Mouse (Mus musculus) liver, embryonic 15.5 days (tissue): ENCODE results near the gene D630023F18Rik. TPM values are rescaled to one million over a fixed set of nuclear protein-coding genes. Genes with fewer than 3 reads are reported as not detected.

Experiments
- ATAC-seq: fragments of 200-750 bp; cut with Nextera tagmentation; 2 replicates; pipeline ENCODE4 v1.8.0; 2017; ENCODE audit warnings: moderate number of reproducible peaks, mild to moderate bottlenecking, moderate library complexity; ENCODE audit not compliant: insufficient read depth
- H3K27ac ChIP-seq: fragments of 300-500 bp; sonication (generic); replicated peaks from 2 replicates; pipeline ENCODE4 v1.5.1; 2015; ENCODE audit warnings: mild to moderate bottlenecking, inconsistent platforms
- H3K27me3 ChIP-seq: fragments of 300-500 bp; sonication (generic); 2 replicates; pipeline ENCODE4 v1.6.1; 2015; ENCODE audit warnings: mild to moderate bottlenecking, inconsistent platforms
- H3K36me3 ChIP-seq: fragments of 300-500 bp; sonication (generic); replicated peaks from 2 replicates; pipeline ENCODE4 v1.6.1; 2015; ENCODE audit warnings: moderate library complexity, mild to moderate bottlenecking, inconsistent platforms
- H3K4me1 ChIP-seq: fragments of 300-500 bp; sonication (generic); replicated peaks from 2 replicates; pipeline ENCODE4 v1.6.1; 2015; ENCODE audit warnings: inconsistent platforms
- H3K4me2 ChIP-seq: fragments of 300-500 bp; sonication (generic); 2 replicates; pipeline ENCODE4 v1.6.1; 2015; ENCODE audit warnings: moderate library complexity, mild to moderate bottlenecking, inconsistent platforms
- H3K4me3 ChIP-seq: fragments of 300-500 bp; sonication (generic); replicated peaks from 2 replicates; pipeline ENCODE4 v1.5.1; 2015; ENCODE audit warnings: mild to moderate bottlenecking, inconsistent platforms
- H3K9ac ChIP-seq: fragments of 300-500 bp; sonication (generic); 2 replicates; pipeline ENCODE4 v1.6.1; 2015; ENCODE audit warnings: moderate library complexity, mild to moderate bottlenecking, inconsistent platforms
- H3K9me3 ChIP-seq: fragments of 300-500 bp; sonication (generic); replicated peaks from 2 replicates; pipeline ENCODE4 v1.6.1; 2016; ENCODE audit warnings: inconsistent platforms
- WGBS: fragments of 180-500 bp; shearing (Covaris S2); methylation state at CpG from one replicate; pipeline ENCODE4 v1.1.7; 2015; ENCODE audit warnings: mixed read lengths; ENCODE audit not compliant: insufficient replicate concordance; 5-methylcytosine and 5-hydroxymethylcytosine counted together
- polyA plus RNA-seq: library from polyadenylated mRNA; unstranded; fragments of >200 nt; fragmentation: Nextera tagmentation; extraction: Ambion mirVana; gene quantifications from 2 replicates; pipeline ENCODE4 v1.2.1, GENCODE M21; 2015

The D630023F18Rik gene
- 0.31 and 0.41 TPM in 2 replicates for polyA plus RNA-seq

GRCm38 (mm10) chr1:65122574-65123372, at the start of gene D630023F18Rik:
TSS of gene D630023F18Rik (minus strand) at chr1:65123214.
- ATAC-seq = no peak
- Histone ChIP-seq H3K4me2 (no peak within 1 kb of the TSS), H3K4me3 (no peak within 1 kb of the TSS), H3K27me3 (no peaks in the 10 kb centered on the region), H3K4me1 (no peaks in the 10 kb centered on the region), H3K9ac (no peak within 1 kb of the TSS), H3K36me3 (no peaks in the 10 kb centered on the region), H3K27ac (no peak within 1 kb of the TSS), H3K9me3 (no peaks in the 10 kb centered on the region)
- WGBS = 24% methylated on average over 9 of the region's 9 CpGs

GRCm38 (mm10) chr1:65171579-65171978, 48.6 kb upstream of the D630023F18Rik start:
- Histone ChIP-seq H3K27ac (no peak overlapping the region), H3K4me3 (no peak overlapping the region), H3K9ac (no peak overlapping the region), H3K9me3 (no peaks in the 10 kb centered on the region), H3K27me3 (no peaks in the 10 kb centered on the region), H3K36me3 (peaks cover 34% of the 10 kb centered on the region), H3K4me1 (0 out of 2 replicates have a peak, but pooled peaks cover 10% of the 10 kb centered on the region), H3K4me2 (no peak overlapping the region)
- WGBS = 68% methylated on average over 4 of the region's 4 CpGs
- no peak for ATAC-seq

GRCm38 (mm10) chr1:65169947-65170346, 46.9 kb upstream of the D630023F18Rik start:
- no peaks in the 10 kb centered on the region for H3K9me3 ChIP-seq
- no peak overlapping the region for H3K4me2 ChIP-seq
- H3K9ac ChIP-seq = no peak overlapping the region
- 33% methylated on average over 5 of the region's 5 CpGs for WGBS
- H3K4me3 ChIP-seq = no peak overlapping the region
- H3K36me3 ChIP-seq = peaks cover 37% of the 10 kb centered on the region
- no peaks in the 10 kb centered on the region for H3K4me1 ChIP-seq
- no peak overlapping the region for H3K27ac ChIP-seq
- no peaks in the 10 kb centered on the region for H3K27me3 ChIP-seq
- ATAC-seq = no peak

- Histone ChIP-seq H3K9me3 (no peaks in the 10 kb centered on the region), H3K4me2 (no peak overlapping the region), H3K4me1 (no peaks in the 10 kb centered on the region), H3K27ac (no peak overlapping the region), H3K36me3 (peaks cover 37% of the 10 kb centered on the region), H3K4me3 (no peak overlapping the region), H3K27me3 (no peaks in the 10 kb centered on the region), H3K9ac (no peak overlapping the region)
- 48% methylated on average over 7 of the region's 7 CpGs for WGBS
- ATAC-seq = no peak
Measured at GRCm38 (mm10) chr1:65169536-65169935, 46.5 kb upstream of the D630023F18Rik start.

GRCm38 (mm10) chr1:65167496-65167895, 44.5 kb upstream of the D630023F18Rik start:
- Histone ChIP-seq H3K27me3 (no peaks in the 10 kb centered on the region), H3K4me2 (no peak overlapping the region), H3K36me3 (peaks cover 40% of the 10 kb centered on the region), H3K4me3 (no peak overlapping the region), H3K9me3 (no peaks in the 10 kb centered on the region), H3K9ac (no peak overlapping the region), H3K4me1 (no peaks in the 10 kb centered on the region), H3K27ac (no peak overlapping the region)
- ATAC-seq = no peak
- WGBS = 75% methylated on average over 1 of the region's 1 CpGs

- no peak for ATAC-seq
- no peak overlapping the region for H3K27ac ChIP-seq
- H3K9me3 ChIP-seq = no peaks in the 10 kb centered on the region
- H3K4me1 ChIP-seq = no peaks in the 10 kb centered on the region
- no peak overlapping the region for H3K4me2 ChIP-seq
- H3K4me3 ChIP-seq = no peak overlapping the region
- no peaks in the 10 kb centered on the region for H3K27me3 ChIP-seq
- H3K36me3 ChIP-seq = peaks cover 52% of the 10 kb centered on the region
- no peak overlapping the region for H3K9ac ChIP-seq
- WGBS = 76% methylated on average over 1 of the region's 1 CpGs
Measured at GRCm38 (mm10) chr1:65162210-65162609, 39.2 kb upstream of the D630023F18Rik start.

- no peak for ATAC-seq
- no peak overlapping the region for H3K4me2 ChIP-seq
- no peak overlapping the region for H3K9ac ChIP-seq
- H3K36me3 ChIP-seq = peaks cover 23% of the 10 kb centered on the region
- H3K9me3 ChIP-seq = no peaks in the 10 kb centered on the region
- no peak overlapping the region for H3K27ac ChIP-seq
- 69% methylated on average over 5 of the region's 5 CpGs for WGBS
- H3K27me3 ChIP-seq = no peaks in the 10 kb centered on the region
- no peak overlapping the region for H3K4me3 ChIP-seq
- H3K4me1 ChIP-seq = no peaks in the 10 kb centered on the region
Measured at GRCm38 (mm10) chr1:65156111-65156510, 33.1 kb upstream of the D630023F18Rik start.

- no peak overlapping the region for H3K9ac ChIP-seq
- H3K27me3 ChIP-seq = no peaks in the 10 kb centered on the region
- ATAC-seq = no peak
- H3K4me3 ChIP-seq = no peak overlapping the region
- H3K9me3 ChIP-seq = no peaks in the 10 kb centered on the region
- H3K36me3 ChIP-seq = peaks cover 11% of the 10 kb centered on the region
- H3K27ac ChIP-seq = no peak overlapping the region
- H3K4me1 ChIP-seq = no peaks in the 10 kb centered on the region
- H3K4me2 ChIP-seq = no peak overlapping the region
Measured at GRCm38 (mm10) chr1:65154814-65155213, 31.8 kb upstream of the D630023F18Rik start.

- no peaks in the 10 kb centered on the region for H3K27me3 ChIP-seq
- H3K9me3 ChIP-seq = no peaks in the 10 kb centered on the region
- 50% methylated on average over 3 of the region's 3 CpGs for WGBS
- no peak overlapping the region for H3K9ac ChIP-seq
- no peak for ATAC-seq
- H3K4me1 ChIP-seq = no peaks in the 10 kb centered on the region
- H3K36me3 ChIP-seq = no peaks in the 10 kb centered on the region
- no peak overlapping the region for H3K4me2 ChIP-seq
- no peak overlapping the region for H3K27ac ChIP-seq
- no peak overlapping the region for H3K4me3 ChIP-seq
Measured at GRCm38 (mm10) chr1:65147971-65148370, 25.0 kb upstream of the D630023F18Rik start.

GRCm38 (mm10) chr1:65147326-65147725, 24.3 kb upstream of the D630023F18Rik start:
- ATAC-seq = no peak
- Histone ChIP-seq H3K4me2 (no peak overlapping the region), H3K36me3 (no peaks in the 10 kb centered on the region), H3K9ac (no peak overlapping the region), H3K27ac (no peak overlapping the region), H3K4me1 (no peaks in the 10 kb centered on the region), H3K4me3 (no peak overlapping the region), H3K9me3 (no peaks in the 10 kb centered on the region), H3K27me3 (no peaks in the 10 kb centered on the region)
- 78% methylated on average over 5 of the region's 5 CpGs for WGBS

GRCm38 (mm10) chr1:65146601-65147000, 23.6 kb upstream of the D630023F18Rik start:
- 10% methylated on average over 2 of the region's 2 CpGs for WGBS
- no peaks in the 10 kb centered on the region for H3K9me3 ChIP-seq
- no peaks in the 10 kb centered on the region for H3K27me3 ChIP-seq
- no peak overlapping the region for H3K27ac ChIP-seq
- H3K36me3 ChIP-seq = no peaks in the 10 kb centered on the region
- H3K9ac ChIP-seq = no peak overlapping the region
- H3K4me1 ChIP-seq = no peaks in the 10 kb centered on the region
- no peak overlapping the region for H3K4me3 ChIP-seq
- H3K4me2 ChIP-seq = no peak overlapping the region
- no peak for ATAC-seq

GRCm38 (mm10) chr1:65144783-65145182, 21.8 kb upstream of the D630023F18Rik start:
- H3K4me2 ChIP-seq = no peak overlapping the region
- WGBS = 65% methylated on average over 2 of the region's 2 CpGs

More at GRCm38 (mm10) chr1:65144783-65145182, 21.8 kb upstream of the D630023F18Rik start:
- H3K36me3 ChIP-seq = no peaks in the 10 kb centered on the region
- no peaks in the 10 kb centered on the region for H3K4me1 ChIP-seq
- no peaks in the 10 kb centered on the region for H3K9me3 ChIP-seq
- no peak for ATAC-seq
- H3K27me3 ChIP-seq = no peaks in the 10 kb centered on the region
- H3K4me3 ChIP-seq = no peak overlapping the region
- no peak overlapping the region for H3K27ac ChIP-seq
- H3K9ac ChIP-seq = no peak overlapping the region
